Mouse (Mus musculus) hindbrain, postnatal 0 days (tissue): Measurements from ENCODE around the gene Robo3. TPM values are rescaled to one million over a fixed set of nuclear protein-coding genes. Genes with fewer than 3 reads are reported as not detected.

ENCODE experiments used
- ATAC-seq: fragments of 200-750 bp; cut with Nextera tagmentation; 2 replicates; pipeline ENCODE4 v1.8.0; 2017; ENCODE audit warnings: mild to moderate bottlenecking, moderate TSS enrichment, moderate library complexity
- DNase-seq: peaks from one replicate; pipeline ENCODE4 v3.0.0-alpha.2; 2015; ENCODE audit warnings: low spot score
- H3K27ac ChIP-seq: fragments of 300-500 bp; sonication (generic); 2 replicates; pipeline ENCODE4 v1.5.1; 2014; ENCODE audit warnings: mild to moderate bottlenecking
- H3K27me3 ChIP-seq: fragments of 300-500 bp; sonication (generic); 2 replicates; pipeline ENCODE4 v1.6.1; 2014; ENCODE audit warnings: low read length, mixed read lengths; ENCODE audit not compliant: insufficient read depth
- H3K36me3 ChIP-seq: fragments of 300-500 bp; sonication (generic); 2 replicates; pipeline ENCODE4 v1.6.1; 2014; ENCODE audit warnings: low read length, mixed read lengths; ENCODE audit not compliant: insufficient read depth
- H3K4me1 ChIP-seq: fragments of 300-500 bp; sonication (generic); 2 replicates; pipeline ENCODE4 v1.6.1; 2014; ENCODE audit warnings: antibody characterized with exemption, low read length, mixed read lengths; ENCODE audit not compliant: insufficient read depth
- H3K4me2 ChIP-seq: fragments of 300-500 bp; sonication (generic); 2 replicates; pipeline ENCODE4 v1.6.1; 2014; ENCODE audit warnings: low read depth, mild to moderate bottlenecking, low read length, moderate library complexity, mixed read lengths
- H3K4me3 ChIP-seq: fragments of 300-500 bp; sonication (generic); 2 replicates; pipeline ENCODE4 v1.5.1; 2014; ENCODE audit warnings: low read length
- H3K9ac ChIP-seq: fragments of 300-500 bp; sonication (generic); replicated peaks from 2 replicates; pipeline ENCODE4 v1.6.1; 2014; ENCODE audit warnings: mild to moderate bottlenecking, low read length, moderate library complexity, mixed read lengths
- H3K9me3 ChIP-seq: fragments of 300-500 bp; sonication (generic); 2 replicates; pipeline ENCODE4 v1.6.1; 2016; ENCODE audit warnings: low read length, mixed read lengths
- CTCF ChIP-seq: IDR thresholded peaks from 2 replicates; pipeline ENCODE4 v1.5.1; 2016; ENCODE audit warnings: antibody characterized with exemption, control low read depth, low read depth
- WGBS: fragments of 180-500 bp; shearing (Covaris S2); extraction: QIAGEN DNeasy Blood & Tissue Kit; methylation state at CpG from one replicate; pipeline ENCODE4 v1.1.7; 2014; 5-methylcytosine and 5-hydroxymethylcytosine counted together
- polyA plus RNA-seq: library from polyadenylated mRNA; unstranded; fragments of >200 nt; fragmentation: Nextera tagmentation; extraction: Ambion mirVana; gene quantifications from 2 replicates; pipeline ENCODE4 v1.2.1, GENCODE M21; 2015
- total RNA-seq: library from RNA; depleted of rRNA; stranded (reverse); fragments of >200 nt; gene quantifications from 2 replicates; pipeline ENCODE4 v1.2.3, GENCODE M21; 2014

Robo3 gene
- total and polyA plus RNA-seq, 2 experiments from 2014 or later, result 1.6 to 2.8 TPM

DNA sequence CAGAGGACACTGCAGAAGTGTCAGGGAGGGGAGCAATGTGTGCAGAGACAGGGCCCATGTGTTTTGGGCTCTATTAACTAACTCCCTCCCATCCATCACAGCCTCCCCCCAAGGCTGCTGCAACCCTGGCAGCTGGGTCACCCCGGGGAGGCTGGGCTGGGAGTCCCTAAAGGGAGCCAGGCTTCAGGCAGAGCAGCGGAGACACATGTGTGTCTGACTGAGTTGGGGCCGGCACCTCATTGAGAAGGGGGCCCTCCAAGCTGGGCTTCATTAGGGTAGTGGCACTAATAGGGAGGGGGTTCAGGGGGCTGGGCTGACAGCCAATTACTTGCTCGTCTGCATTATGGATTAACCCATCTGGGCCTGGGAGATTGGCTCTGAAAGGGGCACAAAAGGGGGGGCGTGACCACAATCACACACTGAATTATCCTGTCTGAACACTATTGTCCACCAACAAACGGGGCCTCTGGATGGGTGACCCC is 21.0 kb upstream of the Robo3 start:
- Histone ChIP-seq H3K4me3 (no peak overlapping the region), H3K27me3 (peaks cover 6% of the 10 kb centered on the region; the same call in 1 of the 2 replicates), H3K4me2 (no peak overlapping the region), H3K4me1 (peaks cover 10% of the 10 kb centered on the region; the same call in 1 of the 2 replicates), H3K9ac (no peak overlapping the region), H3K27ac (no peak overlapping the region), H3K9me3 (no peaks in the 10 kb centered on the region), H3K36me3 (no peaks in the 10 kb centered on the region)
- no peak for DNase-seq
- no peak for TF ChIP-seq CTCF
- no peak for ATAC-seq
- WGBS, result 11% methylated on average over 6 of the region's 6 CpGs

DNA sequence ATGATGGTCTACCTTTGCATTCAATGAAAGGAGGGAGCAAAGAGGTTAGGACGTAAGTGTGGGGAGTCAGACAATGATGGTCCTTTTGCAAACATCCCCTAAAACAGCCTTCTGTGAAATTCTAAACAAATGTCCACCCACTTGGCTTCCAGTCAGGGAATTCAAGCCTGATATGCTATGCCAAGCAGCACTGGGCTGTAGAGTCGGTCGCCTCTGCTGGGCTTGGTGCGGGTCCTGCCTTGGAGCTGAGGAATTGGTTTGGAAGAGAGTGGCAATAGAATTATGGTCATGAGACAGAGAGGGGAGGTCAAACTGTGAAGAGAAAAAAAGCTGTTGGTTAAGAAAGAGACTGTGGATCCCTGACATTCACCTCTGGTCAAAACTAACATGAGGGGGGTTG is 20.3 kb upstream of the Robo3 start:
- peaks cover 10% of the 10 kb centered on the region; the same call in 1 of the 2 replicates for H3K4me1 ChIP-seq
- no peaks in the 10 kb centered on the region for H3K36me3 ChIP-seq
- H3K4me3 ChIP-seq, result no peak overlapping the region
- 35% methylated on average over 4 of the region's 4 CpGs for WGBS
- TF ChIP-seq CTCF, result no peak
- no peak overlapping the region for H3K4me2 ChIP-seq
- H3K9me3 ChIP-seq, result no peaks in the 10 kb centered on the region
- DNase-seq (no peak), ATAC-seq (no peak)
- H3K27me3 ChIP-seq, result peaks cover 6% of the 10 kb centered on the region; the same call in 1 of the 2 replicates
- H3K9ac ChIP-seq, result no peak overlapping the region
- H3K27ac ChIP-seq, result no peak overlapping the region

GRCm38 (mm10) chr9:37452401-37452800 is 19.4 kb upstream of the Robo3 start:
- peaks cover 10% of the 10 kb centered on the region; the same call in 1 of the 2 replicates for H3K4me1 ChIP-seq
- no peak for TF ChIP-seq CTCF
- no peaks in the 10 kb centered on the region for H3K9me3 ChIP-seq
- no peak overlapping the region for H3K9ac ChIP-seq
- H3K4me2 ChIP-seq, result no peak overlapping the region
- ATAC-seq (no peak), DNase-seq (no peak)
- H3K27me3 ChIP-seq, result peaks cover 6% of the 10 kb centered on the region; the same call in 1 of the 2 replicates
- H3K4me3 ChIP-seq, result no peak overlapping the region
- no peak overlapping the region for H3K27ac ChIP-seq
- no peaks in the 10 kb centered on the region for H3K36me3 ChIP-seq
- 7% methylated on average over 5 of the region's 5 CpGs for WGBS

GRCm38 (mm10) chr9:37437772-37438735 is 5.0 kb upstream of the Robo3 start:
- TF ChIP-seq CTCF, result no peak
- ATAC-seq, result peak; percentile 67; the same call in 1 of the 2 replicates
- Histone ChIP-seq H3K4me1 (no peaks in the 10 kb centered on the region), H3K36me3 (no peaks in the 10 kb centered on the region), H3K27me3 (peaks cover 25% of the 10 kb centered on the region), H3K9me3 (no peaks in the 10 kb centered on the region), H3K9ac (no peak overlapping the region), H3K27ac (no peak overlapping the region), H3K4me3 (no peak overlapping the region), H3K4me2 (no peak overlapping the region)
- 17% methylated on average over 3 of the region's 3 CpGs for WGBS
- DNase-seq, result no peak

DNA sequence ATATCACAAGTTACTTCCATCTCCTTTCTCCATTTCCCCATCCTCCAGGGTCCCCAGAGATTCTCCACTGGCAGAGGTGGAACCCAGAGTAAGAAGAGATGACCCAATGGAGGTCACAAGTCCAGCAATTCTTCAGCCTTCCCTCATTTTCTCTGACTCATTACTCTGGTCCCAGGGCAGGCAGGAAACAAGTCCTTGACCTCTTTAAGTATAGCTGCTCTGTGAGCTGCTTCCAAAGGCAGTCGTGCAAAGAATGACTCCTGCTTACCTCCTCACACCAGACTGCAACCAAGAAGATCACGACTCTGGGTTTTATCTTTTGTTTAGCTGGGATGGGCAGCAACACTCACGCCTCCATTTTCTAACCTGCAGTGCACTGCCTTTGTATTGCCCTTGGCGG is 2.6 kb upstream of the Robo3 start:
- ATAC-seq, result no peak
- Histone ChIP-seq H3K27ac (no peak overlapping the region), H3K4me2 (no peak overlapping the region), H3K9ac (no peak overlapping the region), H3K27me3 (peaks cover 50% of the 10 kb centered on the region), H3K9me3 (no peaks in the 10 kb centered on the region), H3K4me1 (no peaks in the 10 kb centered on the region; the same call in 1 of the 2 replicates), H3K36me3 (no peaks in the 10 kb centered on the region), H3K4me3 (no peak overlapping the region)
- DNase-seq, result no peak
- 19% methylated on average over 4 of the region's 4 CpGs for WGBS
- TF ChIP-seq CTCF, result no peak

GRCm38 (mm10) chr9:37434932-37435331 is 1.9 kb upstream of the Robo3 start:
- WGBS, result 8% methylated on average over 14 of the region's 14 CpGs
- H3K9me3 ChIP-seq, result no peaks in the 10 kb centered on the region
- no peak overlapping the region for H3K4me2 ChIP-seq
- no peaks in the 10 kb centered on the region for H3K36me3 ChIP-seq
- ATAC-seq (no peak), DNase-seq (no peak)
- H3K27me3 ChIP-seq, result peaks cover 50% of the 10 kb centered on the region
- H3K4me1 ChIP-seq, result no peaks in the 10 kb centered on the region; the same call in 1 of the 2 replicates
- H3K4me3 ChIP-seq, result no peak overlapping the region
- no peak overlapping the region for H3K9ac ChIP-seq
- no peak for TF ChIP-seq CTCF
- no peak overlapping the region for H3K27ac ChIP-seq
